Mouse (Mus musculus): ENCODE data around the gene Reck. TPM values are rescaled to one million over a fixed set of nuclear protein-coding genes. Genes with fewer than 3 reads are reported as not detected.

Gene Reck
- total RNA-seq, 1 experiment from 2014 or later, result 0.38 TPM

GRCm38 (mm10) chr4:43891247-43891646, 15.9 kb downstream of the Reck start:
- no peak for ATAC-seq (replicated peaks; ENCODE audit: insufficient number of reproducible peaks, low FRiP score, low TSS enrichment, poor library complexity, severe bottlenecking)

DNA sequence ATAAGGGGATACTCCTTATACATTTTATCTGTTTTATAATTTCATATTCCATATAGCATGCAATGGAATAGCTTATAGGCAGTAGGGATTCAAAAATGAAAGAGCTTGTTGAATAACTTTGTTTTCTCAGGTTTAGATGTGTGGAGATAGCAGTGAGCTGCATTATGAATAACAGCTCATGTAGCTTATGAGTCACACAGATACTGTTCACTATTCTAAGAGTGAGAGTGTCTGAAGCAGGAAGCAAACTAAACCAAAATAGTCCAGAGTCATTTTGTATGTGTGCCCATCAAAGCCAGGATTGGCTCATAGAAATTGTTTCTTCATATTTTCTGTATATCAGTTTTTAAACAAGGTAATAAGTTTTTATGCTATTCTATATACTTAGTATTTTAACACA, 21.9 kb downstream of the Reck start:
- ATAC-seq (replicated peaks; ENCODE audit: insufficient number of reproducible peaks, low FRiP score, low TSS enrichment, poor library complexity, severe bottlenecking), result no peak

GRCm38 (mm10) chr4:43899197-43899596, 23.9 kb downstream of the Reck start:
- peak; percentile 56; the same call in 1 of the 2 replicates for ATAC-seq (replicated peaks; ENCODE audit: insufficient number of reproducible peaks, low FRiP score, low TSS enrichment, poor library complexity, severe bottlenecking)

DNA sequence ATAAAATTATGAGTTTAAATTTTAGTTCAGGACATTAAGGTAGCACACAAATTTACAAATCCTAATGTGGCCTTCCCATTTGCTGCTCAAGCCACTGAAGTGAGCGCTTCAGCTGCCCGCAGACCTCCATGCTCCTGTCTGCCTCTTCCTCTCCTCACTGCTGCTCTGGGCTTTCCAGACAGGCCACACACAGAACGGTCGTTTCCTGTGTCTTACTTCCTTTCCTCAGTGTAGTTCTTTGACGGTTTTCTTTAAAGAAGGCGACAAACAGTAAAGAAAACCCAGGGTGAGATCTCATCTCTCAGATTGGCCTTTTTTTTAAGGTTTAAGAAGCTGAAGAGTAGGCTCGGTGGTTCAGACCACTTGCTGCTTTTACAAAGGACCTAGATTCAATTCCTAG, 28.4 kb downstream of the Reck start:
- ATAC-seq (replicated peaks; ENCODE audit: insufficient number of reproducible peaks, low FRiP score, low TSS enrichment, poor library complexity, severe bottlenecking), result no peak

GRCm38 (mm10) chr4:43906443-43906842, 31.1 kb downstream of the Reck start:
- 0 out of 2 replicates have a peak, but pooled peaks have one; percentile 45 for ATAC-seq (replicated peaks; ENCODE audit: insufficient number of reproducible peaks, low FRiP score, low TSS enrichment, poor library complexity, severe bottlenecking)

DNA sequence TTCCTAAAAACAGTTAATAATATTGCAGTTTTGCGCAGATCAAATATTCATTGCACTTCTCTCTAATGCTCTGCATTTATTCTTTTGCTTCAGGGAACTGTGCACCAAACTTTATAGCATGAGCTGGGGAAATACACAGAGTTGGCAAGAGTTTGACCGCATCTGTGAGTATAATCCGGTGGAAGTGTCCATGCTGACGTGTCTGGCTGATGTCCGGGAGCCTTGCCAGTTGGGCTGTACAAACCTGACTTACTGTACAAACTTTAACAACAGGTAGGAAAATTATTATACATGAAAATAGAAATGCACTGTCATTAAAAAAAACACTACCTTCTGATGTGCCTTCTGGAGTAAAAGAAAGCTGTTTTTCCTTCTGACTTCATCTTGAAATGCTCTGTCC, 42.9 kb downstream of the Reck start:
- ATAC-seq (replicated peaks; ENCODE audit: insufficient number of reproducible peaks, low FRiP score, low TSS enrichment, poor library complexity, severe bottlenecking), result no peak

DNA sequence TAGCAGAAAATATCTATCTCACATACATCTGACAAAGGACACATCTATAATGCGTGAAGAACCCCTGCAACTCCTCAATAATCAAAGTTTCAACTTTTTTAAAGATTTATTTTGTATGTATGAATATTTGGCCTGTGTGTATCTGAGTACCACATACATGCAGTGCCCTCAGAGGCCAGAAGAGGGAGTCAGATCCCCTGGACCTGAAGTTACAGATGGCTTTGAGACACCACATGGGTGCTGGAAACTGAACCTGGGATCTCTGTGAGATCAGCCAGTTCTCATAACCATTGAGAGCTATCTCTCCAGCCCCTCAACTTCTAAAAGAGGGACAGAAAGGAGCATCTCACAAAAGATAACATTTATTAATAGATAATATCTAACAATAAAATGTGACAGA, 45.3 kb downstream of the Reck start:
- no peak for ATAC-seq (replicated peaks; ENCODE audit: insufficient number of reproducible peaks, low FRiP score, low TSS enrichment, poor library complexity, severe bottlenecking)

GRCm38 (mm10) chr4:43925125-43925524, 49.8 kb downstream of the Reck start:
- ATAC-seq (replicated peaks; ENCODE audit: insufficient number of reproducible peaks, low FRiP score, low TSS enrichment, poor library complexity, severe bottlenecking), result no peak

DNA sequence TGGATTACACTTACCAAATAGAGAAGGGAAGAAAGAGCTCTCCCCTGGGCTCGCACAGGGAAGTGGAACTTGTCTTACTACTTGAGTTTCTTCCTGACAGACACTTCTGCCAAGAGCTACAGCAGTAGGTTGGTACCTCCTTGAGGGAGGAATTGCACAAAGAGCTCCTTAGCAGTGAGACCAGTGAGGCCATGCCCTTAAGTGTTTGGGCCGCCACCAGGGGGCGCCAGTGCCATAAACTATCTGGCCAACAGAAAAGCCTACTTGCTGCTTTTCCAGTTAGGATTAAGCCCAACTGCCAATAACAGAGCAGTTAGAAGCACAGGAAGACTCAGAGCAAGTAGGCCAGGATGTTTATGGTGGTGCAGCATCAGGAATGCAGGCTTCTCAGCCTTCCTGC, 50.4 kb downstream of the Reck start:
- ATAC-seq (replicated peaks; ENCODE audit: insufficient number of reproducible peaks, low FRiP score, low TSS enrichment, poor library complexity, severe bottlenecking), result peak; percentile 72

DNA sequence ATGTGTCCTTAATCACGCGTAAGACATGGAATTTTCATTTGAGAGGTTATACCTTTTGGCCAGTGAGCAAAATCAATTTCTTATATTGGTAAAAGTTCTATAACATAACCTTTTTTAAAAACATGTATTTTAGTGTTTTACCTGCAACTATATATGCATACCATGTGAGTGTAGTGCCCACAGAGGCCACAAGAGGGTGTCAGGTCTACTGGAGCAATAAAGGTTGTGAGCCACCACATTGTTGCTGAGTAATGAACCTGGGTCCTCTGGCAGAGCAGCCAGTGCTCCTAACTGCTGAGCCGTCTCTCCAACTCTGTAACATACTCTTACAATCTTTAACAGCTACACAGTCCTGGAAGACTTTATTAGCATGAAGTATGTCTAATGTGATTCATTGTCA, 52.5 kb downstream of the Reck start:
- peak; percentile 48; the same call in 1 of the 2 replicates for ATAC-seq (replicated peaks; ENCODE audit: insufficient number of reproducible peaks, low FRiP score, low TSS enrichment, poor library complexity, severe bottlenecking)

GRCm38 (mm10) chr4:43931877-43932276, 56.5 kb downstream of the Reck start:
- ATAC-seq (replicated peaks; ENCODE audit: insufficient number of reproducible peaks, low FRiP score, low TSS enrichment, poor library complexity, severe bottlenecking), result no peak

DNA sequence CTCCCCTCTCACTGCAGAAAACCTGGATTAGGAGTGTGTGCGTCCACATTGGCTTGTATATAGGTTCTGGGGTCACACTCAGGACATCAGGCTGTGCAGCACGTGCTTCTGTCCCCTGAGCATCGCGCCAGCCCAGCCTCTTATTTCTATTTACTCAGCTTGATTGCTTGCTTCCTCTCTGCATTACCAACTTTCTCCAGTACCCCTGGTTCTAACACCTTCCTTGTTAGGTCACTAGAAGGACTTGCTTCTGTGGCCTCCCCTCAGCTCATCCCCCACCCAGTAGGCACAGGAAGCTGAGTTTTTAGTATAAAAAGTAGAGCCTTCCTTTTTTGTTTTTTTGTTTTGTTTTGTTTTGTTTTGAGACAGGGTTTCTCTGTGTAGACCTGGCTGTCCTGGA, 60.9 kb downstream of the Reck start:
- 0 out of 2 replicates have a peak, but pooled peaks have one; percentile 11 for ATAC-seq (replicated peaks; ENCODE audit: insufficient number of reproducible peaks, low FRiP score, low TSS enrichment, poor library complexity, severe bottlenecking)

DNA sequence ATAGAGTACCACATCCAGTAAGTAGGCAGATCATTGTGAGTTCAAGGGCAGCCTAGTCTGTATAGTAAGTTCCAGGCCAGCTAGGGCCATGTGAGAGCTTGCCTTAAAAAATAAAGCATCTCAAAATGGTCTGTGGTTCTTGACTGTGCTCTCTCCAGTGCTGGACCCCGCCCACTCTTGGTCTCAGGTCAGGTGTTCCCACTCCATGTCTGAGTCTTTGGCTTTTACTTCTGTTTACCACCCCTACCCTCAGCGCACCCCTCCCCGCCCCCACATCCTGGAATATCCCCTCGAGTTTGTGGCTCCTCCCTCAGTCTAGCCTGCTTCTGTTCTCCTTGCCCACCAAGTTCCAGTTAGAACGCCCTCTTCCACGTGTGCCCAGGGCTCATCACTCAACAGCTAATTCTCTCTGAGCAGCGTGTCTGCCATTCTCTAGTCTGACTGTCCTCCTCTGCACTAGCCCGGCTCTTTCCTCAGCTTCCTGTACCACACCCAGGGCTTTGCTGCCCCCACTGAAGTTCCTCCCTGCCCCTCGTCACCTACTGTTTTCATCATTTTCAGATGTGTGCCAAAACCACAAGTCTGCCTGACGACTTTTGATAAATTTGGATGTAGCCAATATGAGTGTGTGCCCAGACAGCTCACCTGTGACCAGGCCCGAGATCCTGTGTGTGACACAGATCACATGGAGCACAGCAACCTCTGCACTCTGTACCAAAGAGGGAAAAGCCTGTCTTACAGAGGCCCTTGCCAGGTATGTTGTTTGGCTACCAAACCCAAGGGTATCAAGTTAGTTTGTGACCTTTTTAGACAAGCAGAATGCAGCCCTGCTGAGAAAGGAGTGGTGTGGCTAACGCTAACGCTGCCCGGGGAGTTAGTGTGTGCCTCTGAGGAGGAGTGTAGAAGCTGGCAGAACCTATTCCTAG, 61.7 kb downstream of the Reck start:
- ATAC-seq (replicated peaks; ENCODE audit: insufficient number of reproducible peaks, low FRiP score, low TSS enrichment, poor library complexity, severe bottlenecking), result peak; percentile 80

DNA sequence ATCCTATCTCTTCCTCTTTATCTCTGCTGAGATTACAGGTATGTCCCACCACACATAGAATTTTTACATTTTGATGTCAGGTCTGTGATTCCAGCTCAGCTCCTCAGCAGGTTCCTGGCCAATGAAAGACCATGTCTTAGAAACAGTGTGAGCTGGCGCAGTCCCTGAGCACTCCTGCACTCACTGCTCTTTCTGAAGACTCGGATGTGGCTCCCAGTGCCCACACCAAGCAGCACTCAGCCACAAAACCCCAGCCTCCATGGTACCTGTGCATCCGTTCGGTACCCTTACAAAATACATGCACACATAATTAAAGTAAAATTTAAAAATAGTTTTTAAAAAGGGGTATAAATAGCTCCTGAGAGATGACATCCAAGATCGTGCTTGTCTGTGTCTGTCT, 66.0 kb downstream of the Reck start:
- no peak for ATAC-seq (replicated peaks; ENCODE audit: insufficient number of reproducible peaks, low FRiP score, low TSS enrichment, poor library complexity, severe bottlenecking)

DNA sequence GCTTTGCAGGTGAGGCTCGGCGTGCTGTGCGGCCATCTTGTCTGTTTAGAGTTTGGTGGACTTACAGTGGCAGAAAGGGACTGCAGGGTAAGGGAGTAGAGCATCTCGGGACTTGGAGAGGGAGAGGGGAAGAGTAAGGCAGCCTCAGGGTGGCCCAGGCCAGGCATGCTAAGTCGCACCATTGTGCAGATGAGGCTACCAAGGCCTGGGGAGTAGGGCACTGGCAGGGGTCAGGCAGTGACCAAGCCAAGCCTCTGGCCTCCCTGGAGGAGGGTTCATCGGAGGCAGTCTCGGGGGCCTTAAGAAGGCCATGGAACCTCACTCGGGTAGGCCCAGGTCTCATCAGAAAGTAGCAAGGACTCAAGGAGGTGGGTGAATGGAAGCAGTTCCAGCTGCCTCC, 67.1 kb downstream of the Reck start:
- ATAC-seq (replicated peaks; ENCODE audit: insufficient number of reproducible peaks, low FRiP score, low TSS enrichment, poor library complexity, severe bottlenecking), result no peak

- ATAC-seq (replicated peaks; ENCODE audit: insufficient number of reproducible peaks, low FRiP score, low TSS enrichment, poor library complexity, severe bottlenecking), result no peak
Measured at GRCm38 (mm10) chr4:43947571-43947970, 72.2 kb downstream of the Reck start.

- peak; percentile 92 for ATAC-seq (replicated peaks; ENCODE audit: insufficient number of reproducible peaks, low FRiP score, low TSS enrichment, poor library complexity, severe bottlenecking)
Measured at GRCm38 (mm10) chr4:43957292-43957845, 82.0 kb downstream of the Reck start, which contains the start of gene Glipr2. Gene Glipr2 (plus strand): TSS chr4:43957401.

DNA sequence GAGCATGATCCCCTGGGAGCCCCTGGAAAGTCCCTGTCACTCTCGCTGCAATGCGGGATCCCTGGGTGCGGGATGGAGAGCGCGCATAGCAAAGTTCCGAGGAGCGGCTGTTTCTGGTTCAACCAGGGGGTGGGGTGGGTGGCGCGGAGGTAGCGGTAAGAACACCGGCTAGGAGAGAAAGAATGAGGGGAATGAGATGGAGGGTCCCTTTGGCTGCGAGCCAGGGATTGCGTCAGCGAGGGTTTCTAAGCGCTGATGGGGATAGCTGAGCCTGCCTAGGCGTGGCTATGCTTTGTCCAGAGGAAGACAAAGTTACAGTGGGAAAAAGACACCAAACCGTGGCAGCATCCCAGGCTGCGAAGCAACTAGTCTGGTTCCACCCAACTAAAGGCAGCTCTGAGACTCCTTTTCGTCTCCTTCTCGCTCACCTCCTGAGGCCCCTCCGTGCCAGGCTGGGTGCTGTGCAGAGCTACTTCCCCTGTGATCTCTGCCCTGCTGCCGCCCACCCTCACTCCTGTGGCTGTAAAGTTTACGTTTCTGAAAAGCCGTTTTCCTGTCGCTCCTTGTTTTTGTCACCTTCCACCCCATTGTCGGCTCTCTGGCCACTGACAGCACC, 82.6 kb downstream of the Reck start:
- ATAC-seq (replicated peaks; ENCODE audit: insufficient number of reproducible peaks, low FRiP score, low TSS enrichment, poor library complexity, severe bottlenecking), result no peak

DNA sequence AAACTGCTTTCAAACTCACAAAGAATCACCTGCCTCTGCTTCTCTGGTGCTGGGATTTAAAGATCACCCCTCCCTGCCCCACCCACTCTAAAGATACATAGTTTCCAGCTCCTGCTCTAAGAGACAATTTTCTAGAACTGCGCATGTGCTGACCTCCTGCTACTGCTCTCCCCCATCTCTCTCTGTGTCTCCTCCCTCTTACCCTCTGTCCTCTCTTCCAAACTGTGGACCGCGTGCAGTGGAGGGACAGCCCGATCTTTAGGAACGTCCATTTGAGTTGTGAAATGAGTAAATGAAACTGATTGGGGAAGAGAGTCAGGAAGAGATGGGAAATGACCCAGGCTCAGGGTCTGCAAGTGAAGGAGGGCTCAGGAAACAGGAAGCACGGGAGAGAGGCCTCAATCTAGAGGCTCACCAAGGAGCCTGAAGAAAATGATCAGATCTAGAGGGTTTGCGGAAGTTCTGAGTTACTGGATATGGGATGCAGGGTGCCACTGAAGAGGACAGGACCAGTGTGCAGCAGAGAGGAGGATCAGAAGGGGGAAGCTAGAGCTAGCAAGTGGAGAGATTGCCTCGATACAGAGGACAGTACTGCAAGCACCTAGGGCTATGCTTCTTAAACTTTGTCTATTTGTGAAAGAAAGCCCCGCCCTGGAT, 84.3 kb downstream of the Reck start:
- peak; percentile 13; the same call in 1 of the 2 replicates for ATAC-seq (replicated peaks; ENCODE audit: insufficient number of reproducible peaks, low FRiP score, low TSS enrichment, poor library complexity, severe bottlenecking)

All from monocyte, adult 5-6 weeks (primary cell).